Mouse (Mus musculus) brain, embryonic 14.5 days (tissue): ENCODE measurements at regions not wholly inside any gene's neighbourhood (a gene's known extent, or its start where the extent isn't known, plus 50 kb on each side); places are given as distances from the start of the nearest gene placed in this dataset.

Experiments used
- DNase-seq: peaks from one replicate; pipeline ENCODE4 v3.0.0-alpha.2; 2011; ENCODE audit warnings: low read depth
- CTCF ChIP-seq: fragments of 200-500 bp; IDR thresholded peaks from 2 replicates; pipeline ENCODE4 v1.5.1; 2012; ENCODE audit warnings: inconsistent platforms, mild to moderate bottlenecking, moderate library complexity, borderline replicate concordance; ENCODE audit not compliant: insufficient read depth, insufficient read length; ENCODE audit errors: extremely low read depth
- POLR2A ChIP-seq: fragments of 200-500 bp; IDR thresholded peaks from 2 replicates; pipeline ENCODE4 v1.6.1; 2012; ENCODE audit warnings: mild to moderate bottlenecking, inconsistent platforms, borderline replicate concordance; ENCODE audit not compliant: poor library complexity, insufficient read depth, insufficient read length, severe bottlenecking; ENCODE audit errors: extremely low read depth

DNA sequence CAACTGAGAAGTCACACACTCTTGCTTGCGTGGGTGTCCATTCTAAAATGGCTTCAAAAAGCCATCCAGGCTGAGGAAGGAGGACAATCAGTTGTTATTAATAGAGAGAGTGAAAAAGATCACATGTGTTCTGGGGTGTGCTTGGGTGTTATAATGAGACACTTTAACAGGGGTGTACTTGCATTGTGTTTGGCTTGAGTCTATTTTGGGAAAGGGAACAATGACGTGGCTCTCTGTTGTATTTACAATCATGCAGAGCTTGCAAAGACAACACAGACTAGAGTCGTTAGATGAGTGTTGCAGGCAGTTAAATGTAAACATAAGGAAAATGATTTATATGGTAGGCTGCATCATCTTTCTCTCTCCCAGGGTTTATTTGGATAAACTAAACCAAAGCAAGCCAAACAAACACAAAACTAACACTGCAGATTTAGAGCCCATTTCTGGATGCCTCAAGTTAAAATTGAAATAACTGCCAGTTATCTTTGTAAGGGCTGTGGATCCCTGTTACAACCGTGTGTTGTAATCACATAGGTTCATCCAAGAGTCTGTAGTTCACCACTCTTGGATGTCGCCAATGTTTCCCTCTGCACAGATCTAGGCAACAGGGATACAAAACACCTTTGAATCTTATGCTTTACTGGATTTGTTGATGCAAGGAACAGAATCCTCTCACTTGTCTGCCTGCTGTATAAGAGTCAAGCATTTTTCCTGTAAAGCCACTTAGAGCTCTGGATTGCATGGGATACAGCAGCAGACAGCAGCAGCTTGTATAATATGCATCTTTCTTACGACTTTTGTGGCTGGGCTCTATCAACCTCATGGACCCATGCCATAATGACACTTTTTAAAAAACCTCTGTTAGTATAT, 139.9 kb upstream of the Rgmb start:
- TF ChIP-seq POLR2A (no peak), CTCF (no peak)
- no peak for DNase-seq

GRCm38 (mm10) chr17:15968331-15968730, 137.5 kb upstream of the Rgmb start:
- DNase-seq, result no peak
- no peak for TF ChIP-seq CTCF
- TF ChIP-seq POLR2A, result no peak

DNA sequence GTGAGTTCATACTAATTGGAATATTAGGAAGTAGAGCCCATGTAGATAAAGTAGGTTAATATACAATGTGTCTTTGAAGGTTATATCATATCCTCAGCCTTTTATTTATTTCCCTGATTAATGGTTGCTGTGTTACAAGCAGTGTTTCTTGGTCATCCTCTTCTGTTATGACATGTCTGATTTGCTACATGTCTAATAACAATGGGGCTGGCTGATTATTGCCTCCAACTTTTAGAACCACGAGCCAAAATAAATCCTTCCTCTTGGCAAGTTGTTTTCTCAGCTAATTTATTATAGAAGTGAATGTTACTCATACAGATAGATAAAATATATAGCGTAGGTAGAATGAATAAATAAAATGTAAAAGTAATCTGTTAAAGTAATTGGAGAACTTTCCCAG, 124.8 kb upstream of the Rgmb start:
- TF ChIP-seq CTCF (no peak), POLR2A (no peak)
- no peak for DNase-seq

DNA sequence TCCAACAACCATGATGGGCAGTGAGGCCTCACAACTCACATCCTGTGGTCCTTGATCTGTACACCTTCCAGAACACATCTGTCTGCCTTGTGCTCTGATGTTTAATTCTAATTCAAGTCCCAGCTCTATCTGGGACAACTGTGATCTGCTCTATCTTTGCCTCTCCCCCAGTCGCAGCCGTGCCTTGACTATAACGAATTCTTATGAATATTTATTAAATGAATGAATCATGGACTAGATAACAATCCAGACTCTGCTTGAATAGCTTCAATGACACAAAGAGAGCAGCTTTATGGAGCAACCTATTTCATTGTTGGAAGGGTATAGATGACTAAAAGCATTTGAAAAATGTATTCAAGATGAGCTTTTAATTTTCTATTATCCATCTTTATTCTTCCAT, 120.8 kb upstream of the Rgmb start:
- peak; percentile 62 for DNase-seq
- no peak for TF ChIP-seq CTCF
- no peak for TF ChIP-seq POLR2A

- TF ChIP-seq CTCF, result no peak
- TF ChIP-seq POLR2A, result no peak
These were observed 118.9 kb upstream of the Rgmb start for GRCm38 (mm10) chr17:15949753-15950152.

GRCm38 (mm10) chr17:15942378-15942777, 111.5 kb upstream of the Rgmb start:
- TF ChIP-seq CTCF (no peak), POLR2A (no peak)
- peak; percentile 31 for DNase-seq

More at GRCm38 (mm10) chr17:15949753-15950152, 118.9 kb upstream of the Rgmb start:
- DNase-seq, result no peak

GRCm38 (mm10) chr17:15918609-15919008, 87.8 kb upstream of the Rgmb start:
- no peak for DNase-seq
- no peak for TF ChIP-seq CTCF

GRCm38 (mm10) chr17:15898689-15899419, 68.0 kb upstream of the Rgmb start:
- DNase-seq, result peak; percentile 43
- no peak for TF ChIP-seq POLR2A
- TF ChIP-seq CTCF, result no peak

GRCm38 (mm10) chr17:15895968-15896367, 65.1 kb upstream of the Rgmb start:
- peak; percentile 55 for DNase-seq

DNA sequence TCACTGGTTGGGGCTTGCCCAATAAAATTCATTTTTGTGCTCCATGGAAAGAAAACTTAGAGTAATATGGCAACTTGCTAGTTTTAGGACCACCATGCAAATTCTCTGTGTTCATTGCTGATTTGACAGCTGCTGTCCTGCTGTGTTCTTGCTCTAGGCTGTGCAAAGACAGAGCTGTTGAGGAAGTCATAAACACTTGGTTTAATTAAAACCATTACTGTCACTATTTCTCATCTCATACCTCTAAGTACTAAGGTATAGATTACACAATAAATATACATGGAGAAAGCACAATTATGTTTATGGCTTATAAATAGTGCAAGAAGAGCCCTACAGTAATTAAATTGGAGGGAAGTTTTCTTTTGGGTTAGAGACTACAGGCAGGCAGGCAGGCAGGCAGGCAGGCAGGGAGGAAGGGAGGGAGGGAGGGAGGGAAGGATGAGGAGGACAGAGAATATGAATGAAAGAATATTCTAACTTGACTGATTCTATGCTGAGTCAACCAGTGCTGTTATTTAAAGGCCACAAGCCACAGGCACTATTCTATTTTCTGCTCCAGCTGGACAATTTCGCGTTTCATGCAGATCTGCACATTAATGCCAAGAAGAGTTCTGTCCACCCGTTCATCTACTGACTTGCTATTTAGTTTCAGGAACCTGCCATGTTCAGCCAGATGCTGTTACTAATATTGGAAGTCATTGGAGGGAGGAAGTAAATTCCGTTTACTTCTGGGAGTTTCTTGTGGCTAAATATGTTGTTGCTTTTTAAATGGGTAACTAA, 61.2 kb upstream of the Rgmb start:
- no peak for TF ChIP-seq CTCF
- TF ChIP-seq POLR2A, result no peak
- DNase-seq, result no peak

More at GRCm38 (mm10) chr17:15895968-15896367, 65.1 kb upstream of the Rgmb start:
- TF ChIP-seq POLR2A (no peak), CTCF (no peak)

DNA sequence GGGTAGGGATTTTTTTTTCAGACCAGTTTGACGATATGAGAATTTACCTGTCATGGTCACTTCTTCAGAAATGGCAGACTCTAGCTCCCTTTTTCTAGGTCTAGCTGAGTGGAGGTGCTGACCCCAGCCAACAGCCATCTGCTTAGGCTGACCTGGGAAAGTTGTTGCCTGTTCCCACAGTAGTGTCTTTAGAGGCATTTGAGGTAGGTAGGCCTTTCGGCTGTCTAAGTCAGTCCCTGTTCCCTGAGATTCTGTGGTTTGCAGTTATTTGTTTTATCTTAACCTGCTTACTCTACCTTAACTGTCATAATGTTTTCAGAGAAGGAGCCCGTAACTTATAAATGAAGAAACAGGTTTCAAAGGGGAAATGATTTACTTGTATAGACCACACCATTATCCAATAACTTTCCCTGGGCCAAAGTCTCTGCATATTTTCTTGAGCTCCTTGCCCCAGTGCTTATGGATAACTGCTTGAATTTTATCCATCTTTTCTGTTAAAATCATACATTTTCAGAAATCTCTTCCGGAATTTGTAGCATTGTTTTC, 59.8 kb upstream of the Rgmb start:
- no peak for DNase-seq
- TF ChIP-seq POLR2A (no peak), CTCF (no peak)
